Mouse (Mus musculus) heart, postnatal 0 days (tissue): ENCODE measurements around the gene Tmem135.

Experiments used
- CTCF ChIP-seq: IDR thresholded peaks from 2 replicates; pipeline ENCODE4 v1.5.1; 2016; ENCODE audit warnings: antibody characterized with exemption, control low read depth, low read depth
- EP300 ChIP-seq: IDR thresholded peaks from 2 replicates; pipeline ENCODE4 v1.6.1; 2016; ENCODE audit warnings: antibody characterized with exemption, low read depth

DNA sequence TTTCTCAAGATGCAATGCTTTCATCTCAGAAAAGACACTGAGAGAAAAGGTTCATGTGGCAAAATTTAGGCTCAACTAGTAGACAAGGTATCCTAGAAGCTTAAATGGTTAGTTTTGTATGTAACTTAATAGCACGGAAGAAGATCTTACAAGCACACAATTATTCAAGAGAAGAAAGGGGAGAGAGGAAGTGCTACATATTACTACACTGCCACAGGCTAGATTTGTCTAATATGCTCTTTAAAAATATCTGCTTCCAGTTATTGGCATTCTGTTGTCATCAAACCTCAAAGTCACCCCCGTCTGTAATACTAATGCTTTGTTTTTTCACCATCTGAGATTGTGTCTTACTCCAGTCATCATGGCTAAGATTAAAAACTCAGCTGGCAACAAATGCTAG is 167.4 kb downstream of the Tmem135 start:
- TF ChIP-seq EP300 (no peak), CTCF (no peak)
